Mouse (Mus musculus) liver, adult 2 months (tissue): Measurements from ENCODE around the gene Zfp128. TPM values are rescaled to one million over a fixed set of nuclear protein-coding genes. Genes with fewer than 3 reads are reported as not detected.
"Not testable (repeated sequence)": the region's sequence is repeated elsewhere in the genome, so short reads cannot be mapped to it uniquely, and the experiment has no call there.

Experiments used
- DNase-seq: peaks from one replicate; pipeline ENCODE4 v3.0.0-alpha.2; 2011; ENCODE audit warnings: low read depth, low spot score; ENCODE audit errors: extremely low read depth
- H3K27ac ChIP-seq: fragments of 200-500 bp; replicated peaks from 2 replicates; pipeline ENCODE4 v1.5.1; 2012; ENCODE audit warnings: low read depth, mild to moderate bottlenecking, control low read depth, inconsistent platforms, low read length; ENCODE audit not compliant: insufficient read depth
- H3K27me3 ChIP-seq: fragments of 200-500 bp; 2 replicates; pipeline ENCODE4 v1.6.1; 2012; ENCODE audit warnings: mild to moderate bottlenecking, moderate library complexity, low read length, inconsistent platforms; ENCODE audit not compliant: control insufficient read depth, insufficient read depth
- H3K36me3 ChIP-seq: fragments of 200-500 bp; 2 replicates; pipeline ENCODE4 v1.6.1; 2012; ENCODE audit warnings: low read length, inconsistent platforms; ENCODE audit not compliant: control insufficient read depth, insufficient read depth
- H3K4me1 ChIP-seq: fragments of 200-500 bp; 2 replicates; pipeline ENCODE4 v1.6.1; 2011; ENCODE audit warnings: low read length; ENCODE audit not compliant: control insufficient read depth, insufficient read depth
- H3K4me3 ChIP-seq: fragments of 200-500 bp; 2 replicates; pipeline ENCODE4 v1.5.1; 2011; ENCODE audit warnings: low read depth, mild to moderate bottlenecking, control low read depth, low read length, moderate library complexity; ENCODE audit not compliant: insufficient read depth
- H3K79me2 ChIP-seq: fragments of 200-500 bp; 2 replicates; pipeline ENCODE4 v1.6.1; 2012; ENCODE audit warnings: inconsistent platforms, mild to moderate bottlenecking, low read length, moderate library complexity; ENCODE audit not compliant: control insufficient read depth, insufficient read depth
- H3K9ac ChIP-seq: fragments of 200-500 bp; 2 replicates; pipeline ENCODE4 v1.6.1; 2012; ENCODE audit warnings: low read depth, mild to moderate bottlenecking, control low read depth, inconsistent platforms, low read length
- CTCF ChIP-seq: fragments of 200-500 bp; IDR thresholded peaks from 2 replicates; pipeline ENCODE4 v1.5.1; 2011; ENCODE audit warnings: low read depth, low read length, control low read depth
- POLR2A ChIP-seq: fragments of 200-500 bp; IDR thresholded peaks from 2 replicates; pipeline ENCODE4 v1.6.1; 2011; ENCODE audit warnings: low read length, control low read depth; ENCODE audit not compliant: insufficient read depth; ENCODE audit errors: extremely low read depth
- WGBS: fragments of 180-500 bp; shearing (Covaris S2); methylation state at CpG from one replicate; pipeline ENCODE4 v1.1.7; 2018; 5-methylcytosine and 5-hydroxymethylcytosine counted together
- polyA plus RNA-seq: library from polyadenylated mRNA; depleted of rRNA; stranded (reverse); fragments of >200 nt; gene quantifications from 2 replicates; pipeline ENCODE4 v1.2.3, GENCODE M21; 2012
- total RNA-seq: library from RNA; depleted of rRNA; stranded (reverse); fragments of >200 nt; gene quantifications from 2 replicates; pipeline ENCODE4 v1.2.3, GENCODE M21; 2014

Gene Zfp128
- total and polyA plus RNA-seq, 2 experiments = 0.46 to 2.1 TPM

DNA sequence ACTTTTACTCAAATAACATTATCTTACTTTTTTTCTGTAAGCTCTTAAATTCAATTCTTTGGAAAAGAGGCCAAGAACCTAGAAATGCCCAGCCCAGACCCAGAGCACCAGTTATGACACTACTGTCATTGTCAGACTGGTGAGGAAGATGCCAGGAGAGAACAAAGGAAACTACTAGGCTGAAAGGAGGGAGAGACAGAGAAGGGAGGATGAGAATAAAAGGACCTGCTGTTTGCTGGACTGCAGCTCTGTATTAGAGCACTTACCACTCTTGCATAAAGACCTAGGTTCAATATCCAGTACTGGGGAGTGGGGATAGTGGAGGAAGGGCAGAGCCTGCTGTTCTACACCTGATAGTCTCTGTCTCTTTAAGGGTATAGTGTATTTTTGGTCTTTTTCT is 941 bp upstream of the Zfp128 start:
- Histone ChIP-seq H3K4me3 (no peak overlapping the region), H3K79me2 (no peaks in the 10 kb centered on the region), H3K27me3 (no peaks in the 10 kb centered on the region), H3K36me3 (peaks cover under 1% of the 10 kb centered on the region; the same call in 1 of the 2 replicates), H3K9ac (no peak overlapping the region), H3K4me1 (peaks cover 4% of the 10 kb centered on the region), H3K27ac (no peak overlapping the region)
- no peak for DNase-seq
- TF ChIP-seq POLR2A = no peak
- no peak for TF ChIP-seq CTCF

DNA sequence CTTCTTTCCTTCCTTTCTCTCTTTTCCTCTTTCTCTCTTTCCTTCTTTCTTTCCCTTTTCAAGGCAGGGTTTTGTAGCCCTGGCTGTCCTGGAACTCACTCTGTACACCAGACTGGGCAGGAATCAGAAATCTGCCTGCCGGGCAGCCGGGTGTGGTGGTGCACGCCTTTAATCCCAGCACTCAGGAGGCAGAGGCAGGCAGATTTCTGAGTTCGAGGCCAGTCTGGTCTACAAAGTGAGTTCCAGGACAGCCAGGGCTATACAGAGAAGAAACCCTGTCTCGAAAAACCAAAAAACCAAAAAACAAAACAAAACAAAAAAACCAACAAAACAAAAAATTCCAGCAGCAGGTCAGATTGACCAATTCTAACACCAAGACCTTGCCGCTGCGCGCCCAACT is 480 bp upstream of the Zfp128 start:
- H3K27me3 ChIP-seq, H3K79me2 ChIP-seq, H3K27ac ChIP-seq, H3K4me1 ChIP-seq, DNase-seq, H3K36me3 ChIP-seq, H3K9ac ChIP-seq: not testable (repeated sequence)
- WGBS = 41% methylated on average over 8 of the region's 8 CpGs
- peak overlapping the region; percentile 35; the same call in 1 of the 2 replicates for H3K4me3 ChIP-seq

DNA sequence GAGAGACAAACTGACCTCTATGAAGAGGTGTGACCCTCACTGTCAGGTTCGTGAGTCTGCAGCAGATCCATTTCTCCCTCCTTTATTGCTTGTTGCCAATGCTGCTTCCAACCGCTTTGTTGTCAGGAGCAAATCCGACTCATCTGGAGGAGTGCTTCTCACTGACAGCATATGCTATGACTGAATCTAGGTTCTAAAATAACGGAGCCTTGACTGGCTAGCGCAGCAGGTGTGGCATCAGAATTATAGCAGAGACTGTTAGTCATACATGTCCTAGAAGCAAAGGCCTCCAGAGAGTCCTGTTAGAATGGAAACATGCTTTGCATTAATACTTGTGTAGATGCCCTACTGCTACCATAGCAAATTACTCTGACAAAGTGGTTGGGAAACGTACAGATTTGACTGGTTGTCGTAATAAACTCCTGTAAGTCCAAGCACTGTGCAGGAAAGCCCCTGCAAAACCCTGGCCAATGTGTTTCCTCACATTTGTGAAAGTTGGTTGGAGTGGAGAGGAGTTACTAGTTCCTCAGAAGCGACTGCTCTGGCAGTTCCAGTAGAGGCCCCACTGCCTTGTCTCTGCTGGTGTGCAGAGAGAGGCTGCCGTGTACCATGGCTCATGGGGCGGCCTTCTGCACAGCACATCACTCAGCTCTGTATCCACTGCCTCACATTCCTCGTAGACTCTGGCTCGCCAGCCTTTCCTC is 5.7 kb downstream of the Zfp128 start:
- DNase-seq = no peak
- no peaks in the 10 kb centered on the region for H3K79me2 ChIP-seq
- H3K9ac ChIP-seq = no peak overlapping the region
- peaks cover 33% of the 10 kb centered on the region for H3K36me3 ChIP-seq
- TF ChIP-seq CTCF (no peak), POLR2A (no peak)
- peaks cover under 1% of the 10 kb centered on the region for H3K4me1 ChIP-seq
- WGBS = 95% methylated on average over 12 of the region's 12 CpGs
- H3K27me3 ChIP-seq = no peaks in the 10 kb centered on the region
- no peak overlapping the region for H3K27ac ChIP-seq
- no peak overlapping the region for H3K4me3 ChIP-seq

DNA sequence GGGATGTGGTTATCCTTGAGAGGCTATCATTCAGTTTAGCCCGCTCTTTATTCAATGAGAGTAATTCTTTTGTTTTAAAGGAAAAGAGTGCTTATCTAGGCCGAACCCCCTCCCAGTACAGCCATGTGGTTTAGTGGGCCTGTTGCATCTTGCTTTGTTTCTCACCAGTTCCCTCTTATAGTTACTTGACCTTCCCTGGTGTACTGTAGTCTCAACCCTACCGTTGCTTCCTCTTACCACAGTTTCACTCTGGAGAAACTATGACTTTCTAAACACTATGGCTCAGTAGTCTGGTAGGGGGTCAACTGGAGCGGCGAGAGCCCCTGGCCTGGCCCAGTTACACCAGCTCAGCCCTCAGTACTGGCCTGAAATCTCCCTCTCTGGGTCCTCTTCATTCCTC is 6.6 kb downstream of the Zfp128 start:
- Histone ChIP-seq H3K27ac (no peak overlapping the region), H3K79me2 (no peaks in the 10 kb centered on the region), H3K4me3 (no peak overlapping the region), H3K36me3 (peaks cover 33% of the 10 kb centered on the region), H3K27me3 (no peaks in the 10 kb centered on the region), H3K4me1 (no peaks in the 10 kb centered on the region), H3K9ac (no peak overlapping the region)
- no peak for TF ChIP-seq POLR2A
- no peak for TF ChIP-seq CTCF
- DNase-seq = no peak
- WGBS = 93% methylated on average over 5 of the region's 5 CpGs

DNA sequence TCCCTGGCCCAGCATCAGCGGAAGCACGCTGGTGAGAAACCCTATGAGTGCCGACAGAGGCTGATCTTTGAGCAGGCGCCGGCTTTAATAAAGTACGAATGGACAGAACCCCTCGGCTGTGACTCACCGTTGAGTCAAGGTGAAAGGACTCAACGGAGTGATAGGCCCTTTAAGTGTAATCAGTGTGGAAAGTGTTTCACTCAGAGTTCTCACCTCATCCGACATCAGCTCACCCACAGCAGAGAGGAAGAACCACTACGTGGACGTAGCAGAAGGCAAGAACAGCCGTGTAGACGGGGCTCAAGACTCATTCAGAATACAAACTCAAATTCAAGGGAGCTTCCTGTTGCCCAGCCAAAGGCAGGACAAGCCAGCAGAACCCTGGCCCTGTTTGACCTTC is 10.0 kb downstream of the Zfp128 start:
- Histone ChIP-seq H3K4me1 (no peaks in the 10 kb centered on the region), H3K27ac (no peak overlapping the region), H3K9ac (no peak overlapping the region), H3K27me3 (no peaks in the 10 kb centered on the region), H3K79me2 (no peaks in the 10 kb centered on the region), H3K36me3 (peaks cover 27% of the 10 kb centered on the region), H3K4me3 (no peak overlapping the region)
- DNase-seq = no peak
- 94% methylated on average over 14 of the region's 14 CpGs for WGBS
- TF ChIP-seq POLR2A = no peak
- TF ChIP-seq CTCF = no peak

DNA sequence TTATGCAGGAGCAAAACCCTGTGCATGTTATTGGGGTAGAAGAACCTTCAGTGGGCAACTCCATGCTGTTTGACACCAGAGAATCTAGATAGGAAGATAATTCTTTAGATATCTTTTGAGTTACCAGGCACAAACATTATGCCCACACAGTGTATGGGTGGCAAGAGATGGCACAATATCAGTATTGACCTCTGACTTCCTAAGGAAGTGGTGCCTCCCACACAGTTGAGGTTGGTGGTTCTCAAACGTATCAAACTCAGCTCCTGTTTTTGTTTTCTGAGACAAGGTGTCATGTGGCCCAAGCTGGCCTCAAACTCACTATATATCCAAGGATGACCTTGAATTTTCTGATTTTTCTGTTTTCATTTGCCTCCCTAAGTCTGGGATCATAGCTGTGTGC is 10.4 kb downstream of the Zfp128 start:
- Histone ChIP-seq H3K9ac (no peak overlapping the region), H3K36me3 (peaks cover 25% of the 10 kb centered on the region), H3K27ac (no peak overlapping the region), H3K4me3 (no peak overlapping the region), H3K79me2 (no peaks in the 10 kb centered on the region), H3K4me1 (no peaks in the 10 kb centered on the region), H3K27me3 (no peaks in the 10 kb centered on the region)
- TF ChIP-seq POLR2A = no peak
- no peak for TF ChIP-seq CTCF
- 58% methylated on average over 1 of the region's 1 CpGs for WGBS
- DNase-seq = no peak
